Mouse (Mus musculus): Measurements from ENCODE around the gene Myo1a.

DNA sequence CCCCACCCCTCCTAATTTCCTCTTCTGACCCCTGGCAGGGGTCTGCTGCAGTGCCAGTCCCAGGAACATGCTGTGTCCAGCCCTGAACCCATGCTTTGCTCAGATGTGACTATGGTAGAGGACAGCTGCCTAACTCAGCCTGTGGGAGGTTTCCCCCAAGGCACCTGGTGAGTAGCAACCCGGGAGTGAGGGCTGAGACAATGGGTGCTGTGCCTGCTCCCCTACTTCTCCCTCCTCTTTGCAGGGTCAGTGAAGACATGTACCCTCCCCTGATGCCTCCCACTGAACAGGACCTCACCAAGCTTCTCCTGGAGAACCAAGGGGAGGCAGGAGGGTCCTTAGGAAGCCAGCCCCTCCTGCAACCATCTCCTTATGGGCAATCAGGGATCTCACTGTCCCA, 45.4 kb upstream of the Myo1a start:
- no peak for TF ChIP-seq CTCF (IDR thresholded peaks at IDR 0.05; ENCODE audit: borderline replicate concordance, insufficient read depth, low read length)
- peak; percentile 42 for TF ChIP-seq POLR2A (IDR thresholded peaks at IDR 0.05; ENCODE audit: low read depth, low read length)

Data from embryonic fibroblast, embryonic 13.5 days (primary cell).